Mouse (Mus musculus) brain, embryonic 14.5 days (tissue): ENCODE measurements around the gene Rrm2. TPM values are rescaled to one million over a fixed set of nuclear protein-coding genes. Genes with fewer than 3 reads are reported as not detected.
"Not testable (repeated sequence)": the region's sequence is repeated elsewhere in the genome, so short reads cannot be mapped to it uniquely, and the experiment has no call there.

Experiments
- DNase-seq: peaks from one replicate; pipeline ENCODE4 v3.0.0-alpha.2; 2011; ENCODE audit warnings: low read depth
- CTCF ChIP-seq: fragments of 200-500 bp; IDR thresholded peaks from 2 replicates; pipeline ENCODE4 v1.5.1; 2012; ENCODE audit warnings: inconsistent platforms, mild to moderate bottlenecking, moderate library complexity, borderline replicate concordance; ENCODE audit not compliant: insufficient read depth, insufficient read length; ENCODE audit errors: extremely low read depth
- POLR2A ChIP-seq: fragments of 200-500 bp; IDR thresholded peaks from 2 replicates; pipeline ENCODE4 v1.6.1; 2012; ENCODE audit warnings: mild to moderate bottlenecking, inconsistent platforms, borderline replicate concordance; ENCODE audit not compliant: poor library complexity, insufficient read depth, insufficient read length, severe bottlenecking; ENCODE audit errors: extremely low read depth
- polyA plus RNA-seq: library from polyadenylated mRNA; depleted of rRNA; stranded (reverse); fragments of >200 nt; gene quantifications from 2 replicates; pipeline ENCODE4 v1.2.3, GENCODE M21; 2012

The Rrm2 gene
- polyA plus RNA-seq, 1 experiment, result 38.1 TPM

GRCm38 (mm10) chr12:24724369-24724768, 16.3 kb downstream of the Rrm2 start:
- TF ChIP-seq CTCF (no peak), POLR2A (no peak)
- DNase-seq, result peak; percentile 86

- TF ChIP-seq POLR2A (no peak), CTCF (no peak)
- DNase-seq, result peak; percentile 77
These were observed 26.9 kb downstream of the Rrm2 start for GRCm38 (mm10) chr12:24734828-24735394.

GRCm38 (mm10) chr12:24736956-24737355, 28.9 kb downstream of the Rrm2 start:
- no peak for DNase-seq
- TF ChIP-seq POLR2A (no peak), CTCF (0 out of 2 replicates have a peak, but pooled peaks have one; percentile 9)

GRCm38 (mm10) chr12:24739963-24740362, 31.9 kb downstream of the Rrm2 start:
- TF ChIP-seq CTCF (no peak), POLR2A (no peak)
- no peak for DNase-seq

- DNase-seq, result not testable (repeated sequence)
- peak; percentile 5; the same call in 1 of the 2 replicates for TF ChIP-seq CTCF
These were observed 33.5 kb downstream of the Rrm2 start for GRCm38 (mm10) chr12:24741535-24741934.

GRCm38 (mm10) chr12:24744309-24744708, 36.3 kb downstream of the Rrm2 start:
- TF ChIP-seq CTCF, result no peak
- no peak for TF ChIP-seq POLR2A
- peak; percentile 16 for DNase-seq

GRCm38 (mm10) chr12:24746579-24747296, 38.7 kb downstream of the Rrm2 start:
- TF ChIP-seq CTCF, result no peak
- no peak for TF ChIP-seq POLR2A
- DNase-seq, result peak; percentile 70

GRCm38 (mm10) chr12:24747297-24747696, 39.3 kb downstream of the Rrm2 start:
- DNase-seq, result peak; percentile 22
- no peak for TF ChIP-seq CTCF
- no peak for TF ChIP-seq POLR2A

GRCm38 (mm10) chr12:24750521-24750920, 42.5 kb downstream of the Rrm2 start:
- TF ChIP-seq CTCF, result no peak
- no peak for DNase-seq

- TF ChIP-seq POLR2A (no peak), CTCF (no peak)
- no peak for DNase-seq
These were observed 45.6 kb downstream of the Rrm2 start for GRCm38 (mm10) chr12:24753680-24754079.

- peak; percentile 18 for DNase-seq
- TF ChIP-seq CTCF (no peak), POLR2A (no peak)
These were observed 46.7 kb downstream of the Rrm2 start for GRCm38 (mm10) chr12:24754693-24755092.

- TF ChIP-seq CTCF (no peak), POLR2A (no peak)
- no peak for DNase-seq
These were observed 47.4 kb downstream of the Rrm2 start for GRCm38 (mm10) chr12:24755471-24755870.

GRCm38 (mm10) chr12:24757387-24757786, 49.3 kb downstream of the Rrm2 start:
- TF ChIP-seq POLR2A, result no peak
- TF ChIP-seq CTCF, result no peak
- DNase-seq, result no peak
